Mouse (Mus musculus): ENCODE results near the gene Col27a1. TPM values are rescaled to one million over a fixed set of nuclear protein-coding genes. Genes with fewer than 3 reads are reported as not detected.

Gene Col27a1
- 0.96 TPM in 1 of 2 replicates, not detected in the other for total RNA-seq (2015; ENCODE audit: low replicate concordance)
- total RNA-seq (2017; ENCODE audit: low replicate concordance), result not detected in 2 replicates

GRCm38 (mm10) chr4:63213907-63214621 is at the start of gene Col27a1:
Gene Col27a1 (plus strand): TSS chr4:63214004.
- no peak for ATAC-seq (replicated peaks; ENCODE audit: low FRiP score, poor library complexity, severe bottlenecking)

- ATAC-seq (replicated peaks; ENCODE audit: low FRiP score, poor library complexity, severe bottlenecking), result no peak
These were observed 48.2 kb upstream of the Col27a1 start for GRCm38 (mm10) chr4:63165636-63166035.

GRCm38 (mm10) chr4:63166323-63166722 is 47.5 kb upstream of the Col27a1 start:
- ATAC-seq (replicated peaks; ENCODE audit: low FRiP score, poor library complexity, severe bottlenecking), result no peak

- no peak for ATAC-seq (replicated peaks; ENCODE audit: low FRiP score, poor library complexity, severe bottlenecking)
These were observed 43.7 kb upstream of the Col27a1 start for GRCm38 (mm10) chr4:63170061-63170460.

- no peak for ATAC-seq (replicated peaks; ENCODE audit: low FRiP score, poor library complexity, severe bottlenecking)
These were observed 42.7 kb upstream of the Col27a1 start for GRCm38 (mm10) chr4:63171122-63171521.

GRCm38 (mm10) chr4:63171969-63172685 is 41.7 kb upstream of the Col27a1 start, which contains the start of gene Kif12:
Gene Kif12 (minus strand): TSS chr4:63172131.
- no peak for ATAC-seq (replicated peaks; ENCODE audit: low FRiP score, poor library complexity, severe bottlenecking)

- ATAC-seq (replicated peaks; ENCODE audit: low FRiP score, poor library complexity, severe bottlenecking), result no peak
These were observed 32.2 kb upstream of the Col27a1 start for GRCm38 (mm10) chr4:63181556-63181955.

- ATAC-seq (replicated peaks; ENCODE audit: low FRiP score, poor library complexity, severe bottlenecking), result no peak
These were observed 27.4 kb upstream of the Col27a1 start for GRCm38 (mm10) chr4:63186281-63186870.

GRCm38 (mm10) chr4:63191641-63192040 is 22.2 kb upstream of the Col27a1 start:
- ATAC-seq (replicated peaks; ENCODE audit: low FRiP score, poor library complexity, severe bottlenecking), result no peak

GRCm38 (mm10) chr4:63194366-63194765 is 19.4 kb upstream of the Col27a1 start:
- ATAC-seq (replicated peaks; ENCODE audit: low FRiP score, poor library complexity, severe bottlenecking), result no peak

- no peak for ATAC-seq (replicated peaks; ENCODE audit: low FRiP score, poor library complexity, severe bottlenecking)
These were observed 14.4 kb upstream of the Col27a1 start for GRCm38 (mm10) chr4:63199366-63199765.

GRCm38 (mm10) chr4:63203874-63204273 is 9.9 kb upstream of the Col27a1 start:
- ATAC-seq (replicated peaks; ENCODE audit: low FRiP score, poor library complexity, severe bottlenecking), result no peak

GRCm38 (mm10) chr4:63205583-63205982 is 8.2 kb upstream of the Col27a1 start:
- ATAC-seq (replicated peaks; ENCODE audit: low FRiP score, poor library complexity, severe bottlenecking), result no peak

- no peak for ATAC-seq (replicated peaks; ENCODE audit: low FRiP score, poor library complexity, severe bottlenecking)
These were observed 1.6 kb downstream of the Col27a1 start for GRCm38 (mm10) chr4:63215185-63215992.

- ATAC-seq (replicated peaks; ENCODE audit: low FRiP score, poor library complexity, severe bottlenecking), result no peak
These were observed 2.3 kb downstream of the Col27a1 start for GRCm38 (mm10) chr4:63215993-63216531.

GRCm38 (mm10) chr4:63216566-63216965 is 2.8 kb downstream of the Col27a1 start:
- no peak for ATAC-seq (replicated peaks; ENCODE audit: low FRiP score, poor library complexity, severe bottlenecking)

- no peak for ATAC-seq (replicated peaks; ENCODE audit: low FRiP score, poor library complexity, severe bottlenecking)
These were observed 3.7 kb downstream of the Col27a1 start for GRCm38 (mm10) chr4:63217513-63217912.

GRCm38 (mm10) chr4:63219059-63219458 is 5.3 kb downstream of the Col27a1 start:
- ATAC-seq (replicated peaks; ENCODE audit: low FRiP score, poor library complexity, severe bottlenecking), result no peak

- ATAC-seq (replicated peaks; ENCODE audit: low FRiP score, poor library complexity, severe bottlenecking), result no peak
These were observed 5.8 kb downstream of the Col27a1 start for GRCm38 (mm10) chr4:63219635-63220034.
